Mouse (Mus musculus): Measurements from ENCODE around the gene Plekhh3.

- TF ChIP-seq POLR2A (IDR thresholded peaks at IDR 0.05; ENCODE audit: insufficient read depth, low read length) (no peak), CTCF (IDR thresholded peaks at IDR 0.05; ENCODE audit: low read depth, low read length) (no peak)
Observed at GRCm38 (mm10) chr11:101148751-101149150, 22.4 kb downstream of the Plekhh3 start.

Measured in ES-Bruce4 (cell line).